ENCODE assay signal across 8 mouse cellular contexts in the genomic region with DNA sequence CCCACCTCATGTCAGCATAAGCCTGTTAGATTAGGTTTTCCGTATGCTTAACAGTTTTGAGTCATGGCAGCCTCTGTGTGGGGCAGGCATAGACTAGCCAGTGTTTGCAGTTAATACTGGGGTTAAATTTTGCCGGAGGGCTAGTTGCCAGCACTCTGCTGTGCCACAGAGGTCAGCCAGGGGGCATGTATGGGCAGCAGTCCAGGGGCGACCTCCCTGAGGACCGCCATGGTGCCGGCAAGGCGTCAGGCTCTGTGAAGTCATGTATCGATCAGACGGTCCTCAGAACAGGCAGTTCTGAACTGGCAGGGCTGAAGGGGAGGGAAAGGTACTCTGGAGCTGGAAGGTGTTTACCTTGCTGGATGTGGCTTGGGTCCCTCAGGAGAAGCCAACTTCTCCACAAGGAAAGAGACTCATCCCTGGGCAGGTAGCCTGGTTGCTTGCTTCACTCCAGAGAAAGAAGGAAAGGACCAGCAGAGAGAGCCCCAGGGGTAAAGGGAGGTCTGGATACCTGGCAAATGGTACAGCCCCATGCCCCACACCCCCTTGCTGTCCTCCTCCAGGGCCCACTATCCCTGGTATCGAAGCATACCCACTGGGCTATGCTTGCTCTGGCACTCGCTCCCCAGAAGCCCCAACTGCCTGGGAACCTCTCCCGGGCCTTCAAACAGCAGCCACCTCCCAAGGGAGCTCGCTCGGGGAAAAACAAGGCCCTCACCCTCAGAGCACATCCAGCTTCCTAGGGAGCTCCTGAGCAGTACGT.
A peak's percentile ranks its signal among the peaks of the same experiment; 100 is the strongest.
DNase-seq lines count a peak whose midpoint lies in the region; ATAC-seq and TF ChIP-seq lines count a peak whose summit lies in the region.

No protein-coding gene starts in this region.

- intact Hi-C loops in gastrocnemius, adult 2 months (cut with DNase I) = no loop called here
- intact Hi-C loops in gastrocnemius, postnatal 36 days (cut with DNase I) = no loop called here

- no peak overlapping the region for H3K4me3 ChIP-seq in gastrocnemius, adult 2 months
- H3K4me3 ChIP-seq in embryonic facial prominence, embryonic 12.5 days = no peak overlapping the region
- peak overlapping the region; percentile 34 for H3K4me3 ChIP-seq in hindbrain, embryonic 15.5 days
- H3K4me3 ChIP-seq in liver, postnatal 0 days (ENCODE audit: low read depth, low read length) = no peak overlapping the region

- no peaks in the 10 kb centered on the region for H3K27me3 ChIP-seq in embryonic facial prominence, embryonic 12.5 days
- no peaks in the 10 kb centered on the region for H3K27me3 ChIP-seq in hindbrain, embryonic 15.5 days
- H3K27me3 ChIP-seq in liver, postnatal 0 days (ENCODE audit: insufficient read depth, low read length) = 0 out of 2 replicates have a peak, but pooled peaks cover 6% of the 10 kb centered on the region

- H3K4me2 ChIP-seq in embryonic facial prominence, embryonic 12.5 days (replicated peaks) = peak overlapping the region; percentile 26
- peak overlapping the region; percentile 96 for H3K4me2 ChIP-seq in hindbrain, embryonic 15.5 days
- H3K4me2 ChIP-seq in liver, postnatal 0 days (ENCODE audit: low read depth, low read length) = no peak overlapping the region

- no peaks in the 10 kb centered on the region for H3K36me3 ChIP-seq in embryonic facial prominence, embryonic 12.5 days
- no peaks in the 10 kb centered on the region for H3K36me3 ChIP-seq in hindbrain, embryonic 15.5 days
- H3K36me3 ChIP-seq in liver, postnatal 0 days (replicated peaks; ENCODE audit: insufficient read depth, low read length) = peaks cover 4% of the 10 kb centered on the region

- H3K4me1 ChIP-seq in embryonic facial prominence, embryonic 12.5 days = peaks cover 64% of the 10 kb centered on the region
- H3K4me1 ChIP-seq in hindbrain, embryonic 15.5 days (replicated peaks) = peaks cover 86% of the 10 kb centered on the region
- peaks cover 49% of the 10 kb centered on the region for H3K4me1 ChIP-seq in liver, postnatal 0 days (ENCODE audit: insufficient read depth)

- no peak for DNase-seq in gastrocnemius, adult 2 months
- DNase-seq in gastrocnemius, postnatal 36 days = no peak
- DNase-seq in liver, postnatal 0 days = no peak
- DNase-seq in T-cell, adult 2 months (ENCODE audit: low spot score) = no peak
- no peak for DNase-seq in thymus, postnatal 10 days (ENCODE audit: low spot score in 2 of 2)
- DNase-seq in left cerebral cortex, adult 9 months (ENCODE audit: low spot score in 2 of 2) = no peak

- TF ChIP-seq EP300 in liver, postnatal 0 days (IDR thresholded peaks at IDR 0.05; ENCODE audit: low read depth) = no peak

- H3K9ac ChIP-seq in embryonic facial prominence, embryonic 12.5 days = peak overlapping the region; percentile 19; the same call in 1 of the 2 replicates
- peak overlapping the region; percentile 43 for H3K9ac ChIP-seq in hindbrain, embryonic 15.5 days
- H3K9ac ChIP-seq in liver, postnatal 0 days (replicated peaks) = no peak overlapping the region

- ATAC-seq in embryonic facial prominence, embryonic 12.5 days (ENCODE audit: insufficient number of reproducible peaks, insufficient read depth, low FRiP score, low TSS enrichment) = no peak
- ATAC-seq in hindbrain, embryonic 15.5 days (ENCODE audit: low FRiP score, low read depth) = no peak
- peak; percentile 12; the same call in 1 of the 2 replicates for ATAC-seq in liver, postnatal 0 days

- peak overlapping the region; percentile 4; the same call in 1 of the 2 replicates for H3K27ac ChIP-seq in gastrocnemius, adult 2 months
- peak overlapping the region; percentile 61 for H3K27ac ChIP-seq in embryonic facial prominence, embryonic 12.5 days
- peak overlapping the region; percentile 54 for H3K27ac ChIP-seq in hindbrain, embryonic 15.5 days (replicated peaks)
- H3K27ac ChIP-seq in liver, postnatal 0 days (ENCODE audit: low read depth) = no peak overlapping the region

- WGBS in embryonic facial prominence, embryonic 12.5 days = 40% methylated on average over 14 of the region's 14 CpGs
- 30% methylated on average over 14 of the region's 14 CpGs for WGBS in hindbrain, embryonic 15.5 days
- WGBS in liver, postnatal 0 days (ENCODE audit: insufficient replicate concordance) = 75% methylated on average over 14 of the region's 14 CpGs

- no peaks in the 10 kb centered on the region for H3K9me3 ChIP-seq in embryonic facial prominence, embryonic 12.5 days
- no peaks in the 10 kb centered on the region for H3K9me3 ChIP-seq in hindbrain, embryonic 15.5 days
- H3K9me3 ChIP-seq in liver, postnatal 0 days (ENCODE audit: low read length) = no peaks in the 10 kb centered on the region

- no peak for TF ChIP-seq CTCF in gastrocnemius, adult 2 months (IDR thresholded peaks at IDR 0.05)
- no peak for TF ChIP-seq CTCF in liver, postnatal 0 days (IDR thresholded peaks at IDR 0.05; ENCODE audit: low read depth)
